Mouse (Mus musculus) liver, embryonic 14.5 days (tissue): ENCODE results near the gene Pitpnb. TPM values are rescaled to one million over a fixed set of nuclear protein-coding genes. Genes with fewer than 3 reads are reported as not detected.

ENCODE experiments used
- ATAC-seq: fragments of 200-750 bp; cut with Nextera tagmentation; 2 replicates; pipeline ENCODE4 v1.8.0; 2017; ENCODE audit warnings: moderate number of reproducible peaks, mild to moderate bottlenecking, moderate library complexity; ENCODE audit not compliant: insufficient read depth
- DNase-seq, 3 experiments: peaks; one replicate each; pipeline ENCODE4 v3.0.0-alpha.2; 2012 to 2013; ENCODE audit warnings: low read depth in 3 of 3, low spot score in 3 of 3
- H3K27ac ChIP-seq: fragments of 300-500 bp; sonication (generic); 2 replicates; pipeline ENCODE4 v1.5.1; 2014; ENCODE audit warnings: moderate library complexity, mild to moderate bottlenecking, control low read depth, inconsistent platforms
- H3K27me3 ChIP-seq: fragments of 300-500 bp; sonication (generic); 2 replicates; pipeline ENCODE4 v1.6.1; 2014; ENCODE audit warnings: mild to moderate bottlenecking, low read length, moderate library complexity; ENCODE audit not compliant: control insufficient read depth, insufficient read depth
- H3K36me3 ChIP-seq: fragments of 300-500 bp; sonication (generic); replicated peaks from 2 replicates; pipeline ENCODE4 v1.6.1; 2014; ENCODE audit warnings: low read depth; ENCODE audit not compliant: control insufficient read depth, insufficient read depth
- H3K4me1 ChIP-seq, 2 experiments: fragments of 200-500 bp in 1 of 2; fragments of 300-500 bp in 1 of 2; sonication (generic) in 1 of 2; replicated peaks; 2 replicates each; pipeline ENCODE4 v1.6.1; 2012 to 2014; ENCODE audit warnings: antibody characterized with exemption in 1 of 2, inconsistent platforms in 1 of 2, low read length in 1 of 2; ENCODE audit not compliant: control insufficient read depth in 2 of 2, insufficient read depth in 2 of 2
- H3K4me2 ChIP-seq: fragments of 300-500 bp; sonication (generic); 2 replicates; pipeline ENCODE4 v1.6.1; 2014; ENCODE audit warnings: low read depth, mild to moderate bottlenecking, control low read depth, moderate library complexity
- H3K4me3 ChIP-seq, 2 experiments: fragments of 200-500 bp in 1 of 2; fragments of 300-500 bp in 1 of 2; sonication (generic) in 1 of 2; 2 replicates each; pipeline ENCODE4 v1.5.1; 2012 to 2014; ENCODE audit warnings: low read depth in 2 of 2, low read length in 2 of 2, mild to moderate bottlenecking in 2 of 2, control low read depth in 1 of 2, inconsistent platforms in 1 of 2, moderate library complexity in 1 of 2; ENCODE audit not compliant: insufficient read depth in 1 of 2
- H3K9ac ChIP-seq: fragments of 300-500 bp; sonication (generic); replicated peaks from 2 replicates; pipeline ENCODE4 v1.6.1; 2014; ENCODE audit warnings: mild to moderate bottlenecking, control low read depth, moderate library complexity
- H3K9me3 ChIP-seq: fragments of 300-500 bp; sonication (generic); 2 replicates; pipeline ENCODE4 v1.6.1; 2016; ENCODE audit warnings: low read length, mixed read lengths; ENCODE audit not compliant: control insufficient read depth
- CTCF ChIP-seq: IDR thresholded peaks from 2 replicates; pipeline ENCODE4 v1.5.1; 2016; ENCODE audit warnings: antibody characterized with exemption, low read depth, control low read depth
- EP300 ChIP-seq: IDR thresholded peaks from 2 replicates; pipeline ENCODE4 v1.6.1; 2016; ENCODE audit warnings: antibody characterized with exemption, low read depth
- WGBS: fragments of 180-500 bp; shearing (Covaris S2); extraction: QIAGEN DNeasy Blood & Tissue Kit; methylation state at CpG from one replicate; pipeline ENCODE4 v1.1.7; 2014; ENCODE audit not compliant: insufficient replicate concordance; 5-methylcytosine and 5-hydroxymethylcytosine counted together
- polyA plus RNA-seq, 2 experiments: library from polyadenylated mRNA; depleted of rRNA in 1 of 2; stranded (reverse) in 1 of 2; unstranded in 1 of 2; fragments of >200 nt; fragmentation: Nextera tagmentation in 1 of 2; extraction: Ambion mirVana in 1 of 2; gene quantifications; 2 replicates each; pipeline versions ENCODE4 v1.2.1 to v1.2.3; 2012 to 2014

The Pitpnb gene
- polyA plus RNA-seq, 2 experiments, result 23.1 to 31.5 TPM

GRCm38 (mm10) chr5:111361058-111361457, 30.5 kb downstream of the Pitpnb start:
- Histone ChIP-seq H3K27ac (no peak overlapping the region), H3K4me3 (no peak overlapping the region), H3K9me3 (no peaks in the 10 kb centered on the region), H3K27me3 (no peaks in the 10 kb centered on the region), H3K4me1 (no peaks in the 10 kb centered on the region), H3K36me3 (peaks cover 55% of the 10 kb centered on the region), H3K4me2 (no peak overlapping the region), H3K9ac (no peak overlapping the region)
- DNase-seq (no peak), ATAC-seq (no peak)
- TF ChIP-seq CTCF (no peak), EP300 (no peak)
- WGBS, result 80% methylated on average over 8 of the region's 8 CpGs

DNA sequence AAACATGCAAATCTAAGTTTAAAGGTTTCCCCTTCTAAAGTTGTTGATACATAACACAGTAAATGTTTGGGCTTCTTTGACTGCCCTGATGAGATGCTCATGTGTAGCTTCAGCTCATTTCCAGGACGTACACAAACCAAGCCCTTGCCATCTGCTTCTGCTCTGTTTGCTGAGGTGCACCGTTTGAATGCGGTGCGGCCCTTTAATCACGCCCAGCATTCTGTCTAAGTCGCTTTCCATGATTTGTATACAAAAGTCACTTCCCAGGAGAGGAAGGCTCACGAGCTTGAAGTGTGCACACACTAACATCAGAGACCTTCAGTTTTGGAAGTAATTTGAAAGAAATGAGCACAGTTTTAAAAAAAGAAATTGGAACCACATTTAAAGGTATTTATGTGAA, 31.3 kb downstream of the Pitpnb start:
- WGBS, result 78% methylated on average over 7 of the region's 7 CpGs
- Histone ChIP-seq H3K4me1 (no peaks in the 10 kb centered on the region), H3K9ac (no peak overlapping the region), H3K4me3 (no peak overlapping the region), H3K9me3 (no peaks in the 10 kb centered on the region), H3K27ac (no peak overlapping the region), H3K4me2 (no peak overlapping the region), H3K36me3 (peaks cover 47% of the 10 kb centered on the region), H3K27me3 (no peaks in the 10 kb centered on the region)
- TF ChIP-seq EP300, result no peak
- no peak for TF ChIP-seq CTCF
- no peak for ATAC-seq
- DNase-seq, result no peak

- no peak overlapping the region for H3K9ac ChIP-seq
- 71% methylated on average over 6 of the region's 6 CpGs for WGBS
- H3K27ac ChIP-seq, result no peak overlapping the region
- H3K4me3 ChIP-seq, result no peak overlapping the region
- H3K4me1 ChIP-seq, result no peaks in the 10 kb centered on the region
- no peaks in the 10 kb centered on the region for H3K9me3 ChIP-seq
- no peak overlapping the region for H3K4me2 ChIP-seq
- DNase-seq (no peak), ATAC-seq (no peak)
- no peak for TF ChIP-seq EP300
- TF ChIP-seq CTCF, result no peak
- peaks cover 41% of the 10 kb centered on the region for H3K36me3 ChIP-seq
- no peaks in the 10 kb centered on the region for H3K27me3 ChIP-seq
Measured at GRCm38 (mm10) chr5:111363446-111364062, 33.0 kb downstream of the Pitpnb start.

DNA sequence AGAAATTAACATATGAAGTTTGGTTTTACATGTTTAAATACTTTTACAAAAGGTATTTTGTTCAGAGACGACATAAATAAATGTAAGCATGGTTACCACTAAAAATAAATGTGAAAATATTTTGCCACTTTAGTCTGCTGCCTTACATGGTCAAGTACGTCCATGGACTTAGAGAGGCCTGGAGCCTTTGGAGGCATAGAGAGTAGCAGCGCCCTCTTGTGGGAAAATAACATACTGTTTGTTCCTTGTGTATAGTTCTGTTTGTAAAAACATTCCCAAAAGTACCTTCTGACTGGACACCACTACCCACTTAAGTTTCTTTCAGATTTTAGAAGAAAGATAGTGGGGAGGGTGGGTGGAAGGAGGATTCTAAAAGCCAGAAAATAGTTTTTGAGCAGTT, 34.0 kb downstream of the Pitpnb start:
- no peak overlapping the region for H3K4me3 ChIP-seq
- no peaks in the 10 kb centered on the region for H3K27me3 ChIP-seq
- no peak for ATAC-seq
- H3K9ac ChIP-seq, result no peak overlapping the region
- no peak overlapping the region for H3K27ac ChIP-seq
- H3K4me2 ChIP-seq, result no peak overlapping the region
- no peaks in the 10 kb centered on the region for H3K4me1 ChIP-seq
- no peaks in the 10 kb centered on the region for H3K9me3 ChIP-seq
- H3K36me3 ChIP-seq, result peaks cover 35% of the 10 kb centered on the region
- peak; percentile 9 to 24 (median 22) for DNase-seq
- TF ChIP-seq EP300, result no peak
- peak; percentile 52 for TF ChIP-seq CTCF
- 41% methylated on average over 3 of the region's 3 CpGs for WGBS

- peaks cover 33% of the 10 kb centered on the region for H3K36me3 ChIP-seq
- ATAC-seq, result no peak
Measured at GRCm38 (mm10) chr5:111366140-111366539, 35.6 kb downstream of the Pitpnb start.

More at GRCm38 (mm10) chr5:111366140-111366539, 35.6 kb downstream of the Pitpnb start:
- no peak overlapping the region for H3K4me3 ChIP-seq
- no peak overlapping the region for H3K9ac ChIP-seq
- H3K9me3 ChIP-seq, result no peaks in the 10 kb centered on the region
- H3K27me3 ChIP-seq, result no peaks in the 10 kb centered on the region
- H3K27ac ChIP-seq, result no peak overlapping the region
- no peaks in the 10 kb centered on the region for H3K4me1 ChIP-seq
- WGBS, result 83% methylated on average over 5 of the region's 5 CpGs
- DNase-seq, result no peak
- no peak overlapping the region for H3K4me2 ChIP-seq
- no peak for TF ChIP-seq CTCF
- no peak for TF ChIP-seq EP300
